Comparison of ENCODE assay signal across 11 mouse cellular contexts in the genomic region with DNA sequence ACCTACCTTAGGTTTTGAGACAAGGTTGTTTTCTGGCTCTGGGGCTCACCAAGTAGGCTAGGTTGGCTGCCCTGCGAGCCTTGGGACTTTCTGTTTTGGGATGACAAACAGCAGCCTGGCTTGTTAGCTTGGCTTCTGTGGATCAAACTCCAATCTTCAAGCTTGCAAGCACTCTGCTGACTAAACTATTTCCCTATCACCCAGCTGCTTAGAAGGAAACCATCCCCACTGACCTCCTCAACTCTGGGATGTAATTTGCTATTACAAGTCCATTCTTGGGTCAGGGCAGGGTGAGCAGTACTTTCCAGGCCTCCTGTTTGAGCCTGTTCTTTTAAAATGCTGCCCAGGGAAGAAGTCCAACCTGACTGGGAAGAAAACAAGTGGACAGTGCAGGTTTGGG. TPM values are rescaled to one million over a fixed set of nuclear protein-coding genes. Genes with fewer than 3 reads are reported as not detected.
DNase-seq lines count a peak whose midpoint lies in the region; ATAC-seq and TF ChIP-seq lines count a peak whose summit lies in the region.
"Had no signal": no experiment of that assay in that cellular context is flagged by ENCODE, and none has a peak within 500 bp of the region (broad histone marks: within the 10 kb centered on the region; RNA-seq: fewer than 3 reads in every experiment).

No protein-coding gene starts in this region.

- H3K27me3 ChIP-seq in lung, embryonic 14.5 days (ENCODE audit: insufficient read depth, low read length), result no peaks in the 10 kb centered on the region
- no peaks in the 10 kb centered on the region for H3K27me3 ChIP-seq in stomach, embryonic 15.5 days (replicated peaks)
- H3K27me3 ChIP-seq in forebrain, embryonic 11.5 days (ENCODE audit: control insufficient read depth, insufficient read depth, low read length), result no peaks in the 10 kb centered on the region

- peaks cover 16% of the 10 kb centered on the region; the same call in 1 of the 2 replicates for H3K4me1 ChIP-seq in lung, embryonic 14.5 days (ENCODE audit: insufficient read depth)
- peaks cover 28% of the 10 kb centered on the region for H3K4me1 ChIP-seq in embryonic fibroblast, embryonic 13.5 days (ENCODE audit: control insufficient read depth, insufficient read depth, low read length)
- H3K4me1 ChIP-seq in stomach, embryonic 15.5 days, result 0 out of 2 replicates have a peak, but pooled peaks cover 7% of the 10 kb centered on the region
- no peaks in the 10 kb centered on the region for H3K4me1 ChIP-seq in forebrain, embryonic 11.5 days (replicated peaks; ENCODE audit: control insufficient read depth, insufficient read depth, low read length)

- peak overlapping the region; percentile 90 for H3K27ac ChIP-seq in lung, embryonic 14.5 days (ENCODE audit: low read depth)
- peak overlapping the region; percentile 76 for H3K27ac ChIP-seq in embryonic fibroblast, embryonic 13.5 days (ENCODE audit: insufficient read depth, low read length)
- peak overlapping the region; percentile 45; the same call in 1 of the 2 replicates for H3K27ac ChIP-seq in stomach, embryonic 15.5 days
- H3K27ac ChIP-seq in forebrain, embryonic 11.5 days (ENCODE audit: low read depth, low read length), result no peak overlapping the region
- H3K27ac ChIP-seq: macrophage had no signal

- DNase-seq in lung, embryonic 14.5 days, result peak; percentile 34
- DNase-seq in lung, adult 18-20 months, result no peak
- DNase-seq in kidney, adult 9 months, result peak; percentile 92
- no peak for DNase-seq in forebrain, embryonic 11.5 days (ENCODE audit: low spot score)
- no peak for DNase-seq in cerebellum, postnatal 10 days
- DNase-seq: adrenal gland, adult 2 months; cerebellum, adult 11-12 months; right cerebral cortex, postnatal 25 days had no signal

- ATAC-seq in lung, embryonic 14.5 days (ENCODE audit: insufficient read depth), result no peak
- ATAC-seq in stomach, embryonic 15.5 days (ENCODE audit: insufficient read depth, low FRiP score, low read depth), result no peak
- no peak for ATAC-seq in forebrain, embryonic 11.5 days (replicated peaks; ENCODE audit: low FRiP score)

- WGBS in lung, embryonic 14.5 days, result 76% methylated on average over 1 of the region's 1 CpGs
- WGBS in stomach, embryonic 15.5 days, result 63% methylated on average over 1 of the region's 1 CpGs
- 91% methylated on average over 1 of the region's 1 CpGs for WGBS in forebrain, embryonic 11.5 days

- no peak overlapping the region for H3K9ac ChIP-seq in lung, embryonic 14.5 days
- H3K9ac ChIP-seq in stomach, embryonic 15.5 days, result no peak overlapping the region
- no peak overlapping the region for H3K9ac ChIP-seq in forebrain, embryonic 11.5 days (ENCODE audit: low read length)

- TF ChIP-seq POLR2A in embryonic fibroblast, embryonic 13.5 days (IDR thresholded peaks at IDR 0.05; ENCODE audit: low read depth, low read length), result no peak

- no peak overlapping the region for H3K4me3 ChIP-seq in lung, embryonic 14.5 days (ENCODE audit: low read depth, low read length)
- H3K4me3 ChIP-seq in embryonic fibroblast, embryonic 13.5 days (ENCODE audit: insufficient read depth, low read length), result no peak overlapping the region
- H3K4me3 ChIP-seq in stomach, embryonic 15.5 days (replicated peaks), result no peak overlapping the region
- no peak overlapping the region for H3K4me3 ChIP-seq in forebrain, embryonic 11.5 days (ENCODE audit: low read depth, low read length)

- no peak for TF ChIP-seq CTCF in lung, embryonic 14.5 days (IDR thresholded peaks at IDR 0.05; ENCODE audit: low read depth)
- TF ChIP-seq CTCF in embryonic fibroblast, embryonic 13.5 days (IDR thresholded peaks at IDR 0.05; ENCODE audit: borderline replicate concordance, insufficient read depth, low read length), result no peak

- no peaks in the 10 kb centered on the region for H3K36me3 ChIP-seq in lung, embryonic 14.5 days (ENCODE audit: insufficient read depth)
- no peaks in the 10 kb centered on the region for H3K36me3 ChIP-seq in stomach, embryonic 15.5 days
- H3K36me3 ChIP-seq in forebrain, embryonic 11.5 days (ENCODE audit: control insufficient read depth, insufficient read depth, low read length), result no peaks in the 10 kb centered on the region

- H3K4me2 ChIP-seq in lung, embryonic 14.5 days, result no peak overlapping the region
- H3K4me2 ChIP-seq in stomach, embryonic 15.5 days, result no peak overlapping the region
- H3K4me2 ChIP-seq in forebrain, embryonic 11.5 days (ENCODE audit: low read depth, low read length, severe bottlenecking), result no peak overlapping the region

- H3K9me3 ChIP-seq in lung, embryonic 14.5 days (ENCODE audit: low read depth, low read length), result no peaks in the 10 kb centered on the region
- no peaks in the 10 kb centered on the region for H3K9me3 ChIP-seq in stomach, embryonic 15.5 days
- H3K9me3 ChIP-seq in forebrain, embryonic 11.5 days (ENCODE audit: control insufficient read depth, low read length), result no peaks in the 10 kb centered on the region

RNA-seq across cellular contexts. Expression of gene Akap2, which starts 47.5 kb away (rescaled TPM):
- 51.9 and 52.6 TPM in 2 replicates for polyA plus RNA-seq in lung, embryonic 14.5 days (2014; fragmentation: Nextera tagmentation; extraction: Ambion mirVana)
- polyA plus RNA-seq in embryonic fibroblast, embryonic 13.5 days (2011; ENCODE audit: insufficient read length, low read depth, missing spikeins), result 127 and 162 TPM in 2 replicates
- polyA plus RNA-seq in stomach, embryonic 15.5 days (2015; fragmentation: Nextera tagmentation; extraction: Ambion mirVana), result 21.2 and 23.4 TPM in 2 replicates
- polyA plus RNA-seq in forebrain, embryonic 11.5 days (2014; fragmentation: Nextera tagmentation; extraction: Ambion mirVana), result 15.5 and 16.9 TPM in 2 replicates

Comparison
In these comparisons a context has a peak if more than half of its experiments do, and no peak if none do; other contexts are left out.
1. DNase-seq: peak in lung, embryonic 14.5 days (single experiment) and kidney, adult 9 months (single experiment); none in lung, adult 18-20 months (0 of 2), forebrain, embryonic 11.5 days (single experiment) and cerebellum, postnatal 10 days (0 of 2).